Mouse (Mus musculus) c-Kit-positive CD71-negative TER-119-negative erythroid progenitor cells, embryonic 14.5 days (primary cell): ENCODE measurements around the gene Znhit3.

Source experiments
- DNase-seq: peaks from one replicate; pipeline ENCODE4 v3.0.0-alpha.2; 2013; ENCODE audit warnings: low read depth

Gene Znhit3

GRCm38 (mm10) chr11:84916053-84916702 is at the start of gene Znhit3:
Gene Znhit3 (minus strand): TSS chr11:84916366.
- peak; percentile 83 for DNase-seq

- no peak for DNase-seq
Measured at GRCm38 (mm10) chr11:84963556-84963955, 47.4 kb upstream of the Znhit3 start.

GRCm38 (mm10) chr11:84962536-84962935 is 46.4 kb upstream of the Znhit3 start:
- no peak for DNase-seq

DNA sequence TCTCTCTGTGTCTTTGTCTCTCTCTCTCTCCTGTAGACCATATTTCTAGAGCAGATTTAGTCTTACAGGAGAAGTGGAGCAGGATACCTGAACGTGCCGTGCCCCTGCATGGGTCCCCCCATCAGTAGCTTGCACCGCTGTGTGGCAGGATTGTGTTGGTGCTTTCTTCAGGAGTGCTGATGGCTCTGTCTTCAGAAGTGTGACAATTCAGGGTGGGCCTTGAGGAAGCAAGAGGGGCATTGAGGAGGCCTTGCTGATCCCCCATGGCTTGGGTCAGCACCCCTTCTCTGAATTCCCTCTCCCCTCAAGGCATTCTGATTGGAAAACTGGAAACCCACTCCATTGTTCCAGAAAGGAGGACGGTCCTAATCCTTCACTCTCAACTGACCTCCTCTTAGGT is 45.4 kb upstream of the Znhit3 start:
- DNase-seq, result no peak

DNA sequence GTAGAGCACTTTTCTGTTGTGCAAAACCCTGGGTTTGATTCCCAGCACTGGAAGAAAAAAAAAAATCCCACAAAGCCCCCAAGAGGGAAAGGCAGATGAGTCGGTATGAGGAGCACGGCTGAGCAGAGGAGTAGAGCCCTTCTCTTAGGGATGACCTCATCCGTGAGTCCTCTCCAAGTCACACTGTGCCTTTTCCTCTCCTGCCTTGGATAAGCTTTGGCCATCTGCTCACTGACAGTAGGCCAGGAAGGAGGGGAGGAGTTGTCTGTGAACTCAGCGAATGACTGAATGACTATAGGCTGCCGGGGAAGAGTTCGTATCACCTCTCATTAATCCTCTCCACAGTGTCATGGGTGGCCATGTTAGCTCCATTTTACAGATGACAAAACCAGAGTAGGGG is 44.6 kb upstream of the Znhit3 start:
- DNase-seq, result no peak

DNA sequence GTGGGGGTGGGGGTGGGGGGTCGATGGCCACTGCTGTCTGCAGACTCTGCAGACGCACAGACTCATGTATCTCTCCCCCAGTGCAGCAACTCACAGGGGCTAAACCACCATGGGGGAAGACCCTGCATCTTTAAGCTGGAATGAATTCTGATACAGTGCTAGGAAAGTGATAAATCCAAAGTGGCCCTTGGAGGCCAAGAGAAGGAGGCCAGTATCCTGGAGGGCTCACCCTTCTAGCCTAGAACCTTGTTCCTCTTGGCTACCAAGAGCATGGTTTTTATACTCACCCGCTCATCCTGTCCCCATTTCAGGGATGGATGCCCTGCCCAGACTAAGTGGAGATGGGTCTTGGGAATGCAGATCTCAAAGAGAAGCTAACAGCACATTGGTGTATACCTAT is 44.1 kb upstream of the Znhit3 start:
- DNase-seq, result no peak

GRCm38 (mm10) chr11:84959701-84960181 is 43.6 kb upstream of the Znhit3 start:
- no peak for DNase-seq

DNA sequence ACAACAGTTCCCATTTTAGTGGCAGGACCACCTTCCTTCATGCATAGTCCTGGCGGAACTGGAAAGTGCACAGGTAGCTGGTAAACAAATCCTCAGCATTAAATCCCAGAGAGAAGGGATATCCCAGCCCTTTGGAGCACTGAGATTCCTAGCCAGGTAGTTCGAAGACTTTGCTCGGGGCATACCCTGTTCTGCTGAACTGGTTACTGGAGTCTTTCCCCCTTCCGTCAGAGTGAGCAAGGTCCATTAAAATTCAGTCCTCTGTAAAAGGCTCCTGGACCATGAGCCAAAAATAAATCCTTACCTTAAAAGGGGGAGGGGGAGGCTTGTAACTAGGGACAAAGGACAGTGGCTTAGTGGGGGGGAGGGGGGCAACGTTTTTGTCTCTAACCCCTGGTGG is 43.0 kb upstream of the Znhit3 start:
- DNase-seq, result no peak

GRCm38 (mm10) chr11:84958271-84958630 is 42.1 kb upstream of the Znhit3 start:
- DNase-seq, result no peak

- no peak for DNase-seq
Measured at GRCm38 (mm10) chr11:84957591-84958270, 41.6 kb upstream of the Znhit3 start, which contains the start of gene Car4. Gene Car4 (plus strand): TSS chr11:84957786.

DNA sequence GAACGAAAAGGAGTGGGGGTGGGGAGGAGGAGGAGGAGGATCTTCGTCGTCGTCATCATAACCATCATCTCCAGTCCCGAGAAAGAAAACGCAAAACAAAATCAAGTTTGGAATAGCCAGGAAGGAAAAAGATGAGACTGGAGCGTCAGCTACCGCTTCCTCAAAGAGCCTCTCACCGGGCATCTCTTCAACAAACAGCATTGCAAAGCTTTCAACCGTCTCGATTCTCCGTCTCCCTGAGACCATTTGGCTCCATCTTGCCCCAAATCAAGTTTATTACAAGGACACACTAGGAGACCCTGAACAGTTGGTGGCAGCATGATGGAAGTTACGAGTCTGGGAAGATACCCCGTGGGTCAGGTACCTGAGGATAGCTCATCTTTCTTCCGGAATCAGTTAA is 41.0 kb upstream of the Znhit3 start:
- no peak for DNase-seq

- DNase-seq, result no peak
Measured at GRCm38 (mm10) chr11:84956400-84956799, 40.2 kb upstream of the Znhit3 start.

- no peak for DNase-seq
Measured at GRCm38 (mm10) chr11:84952611-84953010, 36.4 kb upstream of the Znhit3 start.

GRCm38 (mm10) chr11:84948526-84948925 is 32.4 kb upstream of the Znhit3 start:
- DNase-seq, result no peak

DNA sequence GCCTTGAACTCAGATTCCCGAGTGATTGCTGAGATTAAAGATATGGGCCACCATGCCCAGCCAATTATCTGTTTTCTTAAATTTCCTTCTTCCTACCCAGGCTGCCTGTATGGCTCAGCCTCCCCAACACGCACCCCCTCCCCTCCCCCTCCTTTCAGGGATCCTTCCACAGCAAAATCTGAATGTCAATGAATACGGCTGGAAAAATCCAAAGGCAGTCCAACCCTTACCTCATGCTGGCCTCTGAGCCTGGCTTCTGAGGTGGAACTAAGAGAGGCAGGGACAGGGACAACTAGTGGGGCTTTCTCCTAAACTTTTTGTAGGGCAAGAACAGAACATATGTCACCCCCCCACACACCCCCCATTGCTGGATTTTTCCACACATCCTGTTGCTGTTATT is 31.9 kb upstream of the Znhit3 start:
- DNase-seq, result no peak

DNA sequence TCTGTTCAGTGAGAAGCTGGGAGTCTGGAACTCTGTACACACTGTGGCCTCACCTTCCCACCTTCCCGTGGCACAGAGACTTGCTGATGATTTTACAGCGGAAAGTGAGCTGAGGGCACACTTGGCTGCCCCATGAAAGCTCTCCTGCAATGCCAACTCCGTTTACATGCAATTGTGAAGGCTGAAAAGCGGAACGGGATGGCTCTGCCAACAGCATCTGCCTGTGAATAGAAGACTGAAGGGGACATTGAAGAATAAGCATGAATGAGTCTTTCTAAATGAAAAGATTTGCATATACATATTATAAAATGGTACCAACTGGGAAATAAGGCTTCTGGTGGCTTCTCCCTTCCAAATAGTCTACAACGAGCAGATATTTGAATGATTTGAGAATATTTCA is 31.0 kb upstream of the Znhit3 start:
- no peak for DNase-seq

DNA sequence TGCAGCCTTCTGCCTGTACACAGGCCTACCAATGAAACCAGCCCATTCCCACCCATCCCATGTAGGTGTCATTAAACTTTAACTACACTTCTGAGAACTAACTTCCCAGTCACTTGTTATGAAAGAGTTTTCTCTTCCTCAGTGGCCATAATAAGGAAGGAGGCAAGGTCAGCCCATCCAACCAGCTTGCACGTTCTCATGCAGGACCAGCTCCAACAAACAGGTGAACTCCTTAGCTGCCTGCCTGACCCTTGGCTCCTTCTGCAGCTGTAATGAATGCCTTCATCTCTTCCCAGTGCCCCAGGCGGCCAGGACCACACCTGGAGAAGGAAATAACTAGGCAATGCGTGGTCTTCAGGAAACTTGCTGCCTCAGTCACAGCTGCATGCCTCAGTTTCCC is 29.7 kb upstream of the Znhit3 start:
- no peak for DNase-seq

DNA sequence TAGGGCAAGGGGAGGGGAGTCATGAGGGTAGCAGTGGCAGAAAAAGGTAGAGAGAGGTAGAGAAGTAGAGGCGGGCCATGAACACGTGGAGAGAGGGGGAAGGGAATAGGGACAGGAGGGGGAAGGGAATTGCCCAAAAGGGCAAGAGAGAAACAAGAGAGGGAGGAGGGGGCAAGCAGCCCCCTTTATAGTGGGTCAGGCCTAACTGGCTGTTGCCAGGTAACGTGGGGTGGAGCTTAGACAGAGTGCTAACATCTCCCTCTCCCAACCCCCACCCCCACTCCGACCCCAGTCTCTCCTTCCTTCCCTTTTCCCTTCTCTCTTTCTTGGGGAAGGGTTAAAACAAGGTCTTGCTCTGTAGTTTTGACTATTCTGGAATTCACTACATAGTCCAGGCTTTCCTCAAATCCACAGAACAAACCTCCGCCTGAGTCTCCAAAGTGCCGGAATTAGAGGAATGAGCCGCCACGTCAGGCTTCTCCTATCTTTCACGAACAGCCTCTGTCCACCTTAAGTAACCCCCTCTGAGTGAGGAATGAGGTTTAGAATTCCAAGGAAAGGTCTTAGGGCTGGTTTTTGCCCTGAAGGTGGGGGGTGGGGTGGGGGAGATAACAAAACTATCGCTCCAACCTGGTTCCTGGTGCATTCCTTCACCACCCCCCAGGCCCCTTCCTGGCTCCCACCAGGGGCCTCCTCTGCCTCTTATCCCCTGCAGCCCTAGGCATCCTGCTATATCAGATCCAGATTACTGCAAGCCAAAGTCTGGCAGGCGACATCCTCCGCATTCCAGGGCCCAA is 28.7 kb upstream of the Znhit3 start:
- DNase-seq, result no peak

DNA sequence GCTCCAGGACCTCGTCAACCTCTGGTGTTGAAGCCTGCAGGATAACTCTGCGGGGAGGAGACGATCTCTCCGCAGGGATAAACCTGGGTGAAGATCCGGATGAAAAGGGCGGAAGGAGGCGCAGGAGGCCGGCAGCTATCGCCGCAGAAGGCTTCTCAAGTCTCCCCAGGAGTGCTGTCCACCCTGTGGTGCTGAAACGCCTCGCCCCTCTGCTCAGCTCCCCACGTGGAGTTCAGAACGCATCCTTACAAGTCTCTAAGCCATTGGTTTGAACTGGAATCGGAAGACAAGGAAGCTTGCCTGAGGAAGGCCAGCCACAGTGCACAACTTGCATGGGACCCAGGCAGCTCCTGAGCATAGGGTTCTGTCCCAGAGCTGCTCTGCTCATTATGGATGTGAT is 27.8 kb upstream of the Znhit3 start:
- peak; percentile 66 for DNase-seq

GRCm38 (mm10) chr11:84940140-84940539 is 24.0 kb upstream of the Znhit3 start:
- no peak for DNase-seq

- DNase-seq, result no peak
Measured at GRCm38 (mm10) chr11:84939508-84940053, 23.4 kb upstream of the Znhit3 start.

- DNase-seq, result no peak
Measured at GRCm38 (mm10) chr11:84932261-84932660, 16.1 kb upstream of the Znhit3 start.

GRCm38 (mm10) chr11:84920981-84921380 is 4.8 kb upstream of the Znhit3 start:
- DNase-seq, result no peak
